Mouse (Mus musculus) T-helper 17 cell (primary cell): ENCODE measurements at regions not wholly inside any gene's neighbourhood (a gene's known extent, or its start where the extent isn't known, plus 50 kb on each side); places are given as distances from the start of the nearest gene placed in this dataset.

Source experiments
- in situ Hi-C, 2 experiments: fragments of 300-600 bp; cut with MboI, MseI; formaldehyde crosslinking; loops; 1 replicate in 1 of 2; 2 replicates in 1 of 2; pipeline ENCODE4 v1.15.1; 2025; ENCODE audit warnings: high pct_unique_total_duplicates in 2 of 2

GRCm38 (mm10) chr3:117520461-117520860 is 54.2 kb upstream of the Plppr5 start:
- in situ Hi-C loops, result no loop called here

- in situ Hi-C loops, result no loop called here
Measured at GRCm38 (mm10) chr3:117508090-117508489, 66.5 kb upstream of the Plppr5 start.

DNA sequence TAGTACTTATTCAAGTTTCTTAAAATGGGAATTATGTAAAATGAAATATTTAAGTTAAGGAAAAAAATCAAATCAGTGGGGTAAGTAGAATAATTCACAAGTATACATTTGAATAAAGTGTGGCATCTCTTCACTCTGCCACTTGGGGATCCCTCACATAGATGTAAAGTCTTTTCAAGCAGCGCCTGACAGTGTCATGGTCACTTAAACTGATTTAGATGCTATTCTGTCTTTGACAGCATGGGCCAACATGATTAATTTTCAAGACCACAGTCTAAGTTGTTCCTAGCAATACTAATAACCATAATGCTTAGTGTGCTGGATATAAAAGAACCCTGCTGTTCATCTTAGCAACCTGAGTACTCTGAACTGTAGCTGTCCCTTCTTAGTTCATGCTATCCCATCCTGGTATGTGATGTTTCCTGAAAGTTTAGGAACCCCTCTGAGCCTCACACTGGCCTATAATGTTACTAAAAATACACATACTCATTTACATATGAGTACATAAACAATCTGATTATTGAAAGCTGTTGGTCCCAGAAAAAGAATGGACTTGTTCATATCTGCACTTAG is 68.4 kb upstream of the Plppr5 start:
- in situ Hi-C loops, result no loop called here

DNA sequence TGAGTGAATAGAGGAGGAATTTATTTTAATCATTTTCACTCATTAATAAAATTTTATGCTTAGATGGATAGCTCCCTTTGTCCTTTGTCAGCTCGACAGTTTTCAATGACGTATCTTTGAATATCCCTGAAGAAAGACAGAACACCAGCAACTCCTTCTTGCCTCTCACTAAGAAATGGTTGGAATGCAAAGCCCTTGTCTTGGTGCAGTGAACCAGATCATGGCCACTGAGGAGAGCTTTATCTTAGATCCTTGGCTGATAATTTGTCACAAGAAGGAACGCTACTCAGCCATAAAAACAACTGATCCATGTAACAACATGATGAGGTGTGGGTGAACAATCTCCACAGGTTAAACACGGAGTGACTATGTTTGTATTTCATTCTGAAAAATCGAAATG is 73.5 kb upstream of the Plppr5 start:
- in situ Hi-C loops, result no loop called here

GRCm38 (mm10) chr3:117498138-117498897 is 76.3 kb upstream of the Plppr5 start:
- in situ Hi-C loops, result no loop called here

DNA sequence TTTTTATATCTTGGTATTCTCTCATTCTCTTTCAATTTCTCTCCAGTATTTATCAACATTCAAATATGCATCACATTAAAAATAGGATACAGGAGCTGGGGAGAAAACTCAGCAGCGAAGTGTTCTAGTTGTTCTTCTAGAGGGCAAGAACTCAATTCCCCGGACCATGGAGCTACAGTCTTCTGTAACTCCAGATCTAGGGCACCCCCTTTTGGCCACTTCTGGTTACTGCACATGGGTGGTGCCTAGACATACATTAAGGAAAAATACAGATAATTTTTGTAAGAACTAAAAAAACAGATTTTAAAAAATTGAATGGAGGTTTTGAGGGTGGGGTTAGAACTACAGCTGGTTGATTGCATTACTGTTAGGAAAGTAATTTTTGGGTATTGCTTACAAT is 80.5 kb upstream of the Plppr5 start:
- in situ Hi-C loops, result no loop called here

DNA sequence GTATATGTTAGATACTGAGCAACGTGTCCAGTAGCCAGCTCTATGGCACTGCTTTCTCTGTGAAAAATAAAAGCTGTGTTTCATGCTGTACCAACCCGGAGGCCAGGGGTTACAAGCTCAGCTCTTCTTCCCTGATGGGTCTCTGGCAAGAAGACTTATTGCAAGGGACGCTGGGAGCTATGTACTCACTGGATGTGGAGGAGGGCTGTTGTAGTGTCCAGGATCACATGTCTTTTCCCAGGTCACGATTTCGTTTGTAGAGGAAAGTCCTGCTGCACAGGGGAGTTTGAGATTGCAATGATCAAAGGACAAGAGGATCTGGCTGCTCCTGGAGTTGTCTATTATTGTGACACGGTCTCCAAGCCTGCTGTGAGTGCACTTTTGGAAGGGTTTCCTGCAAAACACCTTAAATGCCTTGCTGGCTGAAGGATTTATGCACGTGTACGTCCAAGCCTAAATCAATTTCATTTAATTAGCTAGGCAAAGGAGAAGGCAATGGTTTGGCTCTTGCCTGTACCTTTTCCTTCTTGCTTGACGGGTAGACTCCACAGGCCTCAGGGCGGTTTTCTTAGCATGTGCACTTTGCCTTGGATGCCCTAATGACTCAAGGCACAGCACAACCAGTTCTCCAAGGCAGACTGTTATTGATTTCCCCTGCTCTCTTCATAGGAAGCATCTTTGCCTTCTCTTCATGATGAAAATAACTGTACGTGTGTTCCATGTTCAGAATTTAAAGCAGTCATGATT is 87.2 kb upstream of the Plppr5 start:
- in situ Hi-C loops, result no loop called here

- in situ Hi-C loops, result no loop called here
Measured at GRCm38 (mm10) chr3:117486351-117486750, 88.3 kb upstream of the Plppr5 start.

DNA sequence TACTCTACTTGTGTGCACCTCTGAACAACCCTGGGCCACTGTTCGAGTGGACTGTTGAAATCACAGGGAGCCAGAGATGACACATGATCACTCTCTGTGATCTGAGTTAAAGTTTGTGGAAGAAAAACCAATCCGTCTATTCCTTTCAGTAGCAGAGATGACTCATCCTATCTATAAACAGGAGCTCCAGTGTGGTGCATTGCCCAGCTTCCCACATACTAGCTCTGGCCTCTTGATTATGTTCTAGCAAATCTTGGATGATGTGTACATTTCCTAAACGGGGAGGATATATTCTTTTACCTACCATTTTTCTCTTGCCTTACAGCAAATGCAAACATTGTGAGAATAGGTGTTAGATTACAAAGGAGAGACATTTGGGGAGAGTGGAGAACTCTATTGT is 94.5 kb upstream of the Plppr5 start:
- in situ Hi-C loops, result no loop called here

GRCm38 (mm10) chr3:117459507-117459906 is 98.8 kb upstream of the Plppr4 start:
- in situ Hi-C loops, result no loop called here

- in situ Hi-C loops, result no loop called here
Measured at GRCm38 (mm10) chr3:117450559-117450958, 89.9 kb upstream of the Plppr4 start.

DNA sequence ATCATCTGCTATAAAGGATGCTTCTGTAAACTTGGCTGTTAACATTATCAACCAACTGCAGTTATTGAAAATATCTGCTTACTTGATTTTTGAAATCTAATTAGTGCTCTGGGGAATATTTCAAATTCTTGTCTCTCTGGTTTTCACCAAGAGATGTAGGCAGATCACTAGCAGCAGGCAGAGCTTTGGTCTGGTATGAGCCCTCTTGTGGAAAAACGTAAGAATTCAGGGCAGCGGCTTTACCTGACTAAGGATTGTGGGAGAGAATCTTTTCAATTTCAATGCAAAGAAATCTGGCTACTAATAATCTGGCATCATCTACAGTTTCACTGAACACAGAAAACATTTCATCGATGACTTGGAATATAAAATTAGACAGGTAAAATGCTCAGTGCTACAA is 81.2 kb upstream of the Plppr4 start:
- in situ Hi-C loops, result loop anchor here (5.0 kb wide), 2 partner anchors 535 to 540 kb away; no protein-coding TSS in a partner anchor

DNA sequence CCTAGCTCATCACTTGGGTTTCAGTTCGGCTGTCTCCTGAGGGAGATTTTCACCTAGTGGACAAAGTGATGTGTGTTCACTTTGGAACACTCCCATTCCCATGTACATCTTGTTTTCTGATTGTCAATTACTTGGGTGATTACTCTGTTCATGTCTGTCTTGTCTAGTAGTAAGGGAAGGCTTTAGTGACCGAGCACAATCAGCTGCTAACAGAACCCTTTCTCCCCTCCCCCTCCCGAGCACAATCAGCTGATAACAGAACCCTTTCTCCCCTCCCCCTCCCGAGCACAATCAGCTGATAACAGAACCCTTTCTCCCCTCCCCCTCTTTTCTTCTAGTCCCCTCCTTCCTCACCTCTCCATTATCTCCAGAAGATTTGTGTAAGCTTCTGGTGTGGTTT is 79.6 kb upstream of the Plppr4 start:
- in situ Hi-C loops, result loop anchor here (5.0 kb wide), 2 partner anchors 533 to 538 kb away; no protein-coding TSS in a partner anchor

- in situ Hi-C loops, result loop anchor here in 1 of 2 experiments (10.0 kb wide), 1 partner anchor 314 kb away; no protein-coding TSS in a partner anchor
Measured at GRCm38 (mm10) chr3:117438473-117439114, 77.9 kb upstream of the Plppr4 start.

GRCm38 (mm10) chr3:117424526-117424925 is 63.9 kb upstream of the Plppr4 start:
- in situ Hi-C loops, result no loop called here

DNA sequence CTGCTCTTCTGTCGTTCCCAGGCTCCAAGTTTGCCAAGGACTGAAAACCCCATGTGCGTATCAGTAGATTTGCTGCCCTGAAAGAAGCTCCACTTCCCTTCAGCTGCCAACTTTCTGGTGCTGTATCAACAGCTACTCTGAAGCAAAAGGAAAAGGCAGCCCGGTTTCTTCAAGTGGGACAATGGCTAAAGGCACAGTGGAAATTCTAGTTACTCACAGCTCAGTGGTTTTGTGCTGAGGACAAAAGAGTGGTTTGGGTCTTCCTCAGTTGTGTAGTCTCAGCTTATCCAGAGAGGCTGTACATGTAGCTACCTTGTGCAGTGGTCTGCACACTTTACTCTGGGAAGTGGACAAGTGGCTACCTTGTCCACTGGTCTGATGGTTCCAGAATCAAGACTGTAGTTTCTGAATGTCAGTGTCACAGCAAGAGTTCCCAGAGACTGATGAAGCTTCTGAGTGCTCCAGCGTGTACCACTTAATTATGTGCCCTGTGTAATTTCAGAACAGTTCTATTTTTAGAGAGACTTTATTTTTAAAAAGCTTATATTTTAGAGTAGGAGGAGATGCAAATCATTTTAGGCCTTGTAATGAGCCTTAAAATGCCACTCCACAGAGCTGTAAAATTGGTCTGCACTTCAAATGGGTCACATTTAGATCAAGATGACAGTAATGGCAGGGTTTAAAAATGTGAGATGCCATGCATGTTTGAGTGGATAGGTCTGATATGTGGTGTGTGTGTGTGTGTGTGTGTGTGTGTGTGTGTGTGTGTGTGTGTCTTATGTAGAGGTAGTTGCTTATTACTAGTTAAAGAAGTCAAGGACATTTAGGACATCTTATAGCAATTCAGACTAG is 52.4 kb upstream of the Plppr4 start:
- in situ Hi-C loops, result loop anchor here in 1 of 2 experiments (10.0 kb wide), 1 partner anchor 478 kb away; no protein-coding TSS in a partner anchor
